Mouse (Mus musculus): ENCODE data around the gene Agbl4. TPM values are rescaled to one million over a fixed set of nuclear protein-coding genes. Genes with fewer than 3 reads are reported as not detected.

Gene Agbl4
- polyA plus RNA-seq, 2 experiments from 2014 or later, result not detected

DNA sequence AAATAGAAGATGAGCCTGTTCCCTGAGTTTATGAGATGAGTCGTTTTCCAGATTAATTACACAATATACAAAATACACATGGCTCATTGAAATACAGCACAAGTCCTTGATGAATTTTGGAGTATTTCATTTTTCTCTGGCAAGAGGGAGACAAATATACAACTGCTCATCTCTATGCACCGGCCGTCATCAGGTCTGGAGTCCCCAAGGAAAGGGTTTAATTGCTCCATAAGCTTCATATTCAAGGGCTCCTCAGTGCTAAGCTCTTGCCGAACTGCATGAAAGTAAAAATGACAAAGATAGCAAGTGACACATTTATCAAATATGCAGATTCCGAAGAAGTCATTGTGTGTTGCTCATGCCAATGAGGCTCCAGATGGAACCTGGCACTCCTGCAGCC is 1284.5 kb downstream of the Agbl4 start:
- ATAC-seq, result no peak

DNA sequence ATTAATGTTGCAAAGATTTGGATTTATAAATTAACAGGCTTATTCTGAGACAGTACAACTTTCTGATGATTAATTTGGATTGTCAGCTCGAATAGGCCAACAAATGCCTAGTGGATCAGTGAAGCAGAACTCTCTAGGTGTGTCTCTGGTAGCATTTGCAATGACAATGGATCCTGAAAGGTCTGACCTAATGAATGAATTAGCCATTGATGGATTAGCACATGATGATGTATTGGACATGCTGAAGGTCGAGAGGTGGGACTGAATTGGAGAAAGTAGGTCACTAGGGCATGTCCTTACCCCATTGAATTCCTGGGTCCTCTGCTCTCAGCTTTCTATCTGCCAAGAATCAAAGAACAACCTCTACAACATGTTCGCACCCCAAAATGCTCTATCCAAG is 1285.3 kb downstream of the Agbl4 start:
- no peak for ATAC-seq

DNA sequence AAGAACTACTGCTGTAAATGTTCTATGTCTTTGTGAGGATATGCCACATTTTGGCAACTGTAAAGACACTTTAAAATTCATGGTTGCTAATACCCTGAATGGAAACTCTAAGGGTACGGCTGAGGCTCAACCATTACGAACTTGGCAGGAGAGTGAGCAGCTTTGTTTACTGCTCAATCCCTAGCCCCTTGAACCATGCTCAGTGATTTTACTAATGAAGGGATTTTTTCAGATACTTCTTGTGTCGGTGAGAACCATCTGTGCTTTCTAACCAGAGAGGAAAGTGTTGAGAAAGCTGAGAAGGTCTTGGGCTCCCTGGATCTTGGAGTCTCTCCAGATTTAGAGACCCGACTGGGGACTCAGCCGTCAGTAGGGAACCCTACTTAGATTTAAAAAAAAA is 1286.4 kb downstream of the Agbl4 start:
- no peak for ATAC-seq

DNA sequence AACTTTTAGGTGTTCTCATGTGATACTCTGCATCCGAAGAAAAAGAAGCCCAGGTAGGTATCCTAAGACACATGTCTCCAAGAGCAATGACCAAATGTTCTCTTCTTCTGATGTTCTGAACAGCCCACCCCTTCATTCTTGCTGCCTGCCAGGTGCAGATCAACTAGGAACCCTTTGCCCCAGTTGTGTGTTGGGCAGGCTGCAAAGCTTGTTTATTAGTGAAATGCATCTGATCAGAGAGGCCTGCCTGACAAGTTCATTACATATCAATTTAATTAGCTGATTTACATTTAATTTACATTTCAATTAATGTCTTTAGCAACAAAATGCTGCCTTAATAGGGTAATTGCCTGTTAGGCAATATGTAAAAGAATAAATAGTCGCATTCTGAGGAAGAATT is 1288.5 kb downstream of the Agbl4 start:
- ATAC-seq, result no peak

DNA sequence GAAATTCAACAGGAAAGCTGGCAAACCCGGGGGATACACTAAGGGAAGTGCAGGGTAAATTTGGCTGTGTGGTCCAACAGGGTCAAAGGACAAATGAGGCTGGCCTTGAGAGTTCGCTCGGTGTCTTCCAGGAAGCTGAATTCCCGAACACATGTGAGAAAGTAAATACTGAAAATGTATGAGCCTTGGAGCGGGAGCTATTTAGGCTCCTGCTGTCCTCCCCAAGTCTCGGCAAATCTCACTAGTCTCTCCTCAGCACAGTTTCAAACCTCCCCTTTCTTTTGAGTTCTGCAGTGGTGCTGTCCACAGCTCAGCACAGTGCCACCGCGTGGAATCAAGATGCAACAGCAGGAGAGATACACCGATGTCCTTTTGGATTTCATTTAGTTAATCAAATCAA is 1289.5 kb downstream of the Agbl4 start:
- peak; percentile 91 for ATAC-seq

DNA sequence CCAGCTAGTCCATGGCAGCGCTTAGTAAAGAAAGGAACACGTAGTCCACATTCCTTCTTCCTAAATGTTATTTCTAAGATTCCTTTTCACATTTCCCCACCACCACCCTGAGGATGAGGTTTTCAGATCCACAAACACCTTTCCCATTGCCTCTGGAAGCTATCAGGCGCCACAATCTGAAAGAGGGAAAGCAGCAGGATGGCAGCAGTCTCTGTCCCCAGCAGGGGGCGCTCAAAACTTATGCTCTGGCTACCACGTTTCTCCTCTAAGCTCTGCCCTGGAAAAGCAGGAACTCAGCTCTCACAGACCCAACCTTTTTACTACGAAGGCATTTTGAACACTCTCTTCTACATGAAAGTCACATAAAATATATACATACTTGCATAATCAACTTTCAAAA is 1290.2 kb downstream of the Agbl4 start:
- peak; percentile 69 for ATAC-seq

DNA sequence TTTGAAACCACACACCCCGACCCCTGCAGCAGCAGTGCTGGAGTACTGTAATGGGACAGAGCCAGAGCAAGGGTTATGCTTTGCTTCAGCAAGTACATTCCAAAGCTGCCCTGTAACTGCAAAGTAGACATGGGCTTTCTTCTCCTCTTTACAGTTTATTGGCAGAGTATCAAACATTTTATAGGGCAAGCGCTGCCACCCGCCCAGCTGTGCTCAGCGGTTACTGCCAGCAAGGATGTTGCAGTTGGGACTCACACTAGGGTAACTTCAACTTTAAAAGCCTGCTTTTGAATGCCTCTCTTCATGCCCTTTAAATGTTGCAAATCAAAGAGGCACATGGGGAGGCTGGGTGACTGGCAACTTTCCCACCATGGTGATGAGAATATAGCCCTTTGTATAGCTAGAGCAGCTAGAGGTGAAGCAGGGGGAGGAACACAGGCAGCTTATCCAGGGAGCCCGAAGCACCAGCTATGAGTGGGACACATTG is 1293.6 kb downstream of the Agbl4 start:
- ATAC-seq, result no peak

DNA sequence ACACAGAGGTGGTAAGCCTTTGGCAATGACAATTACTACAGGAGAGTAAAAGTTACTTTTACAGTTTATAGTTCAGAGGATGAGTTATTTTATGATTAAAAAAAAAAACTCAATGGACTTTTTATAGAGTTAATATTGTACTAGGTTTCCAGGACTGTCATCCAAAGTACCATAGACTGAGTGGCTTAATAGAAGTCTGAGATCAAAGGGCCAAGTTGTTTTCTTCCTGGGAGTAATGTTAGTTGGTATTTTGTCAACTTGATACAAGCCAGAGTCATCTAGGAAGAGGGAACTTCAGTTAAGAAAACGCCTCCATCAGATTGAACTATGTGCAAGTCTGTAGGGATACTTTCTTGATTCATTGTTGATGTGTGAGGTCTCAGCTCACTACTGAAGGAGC is 1303.9 kb downstream of the Agbl4 start:
- no peak for ATAC-seq

DNA sequence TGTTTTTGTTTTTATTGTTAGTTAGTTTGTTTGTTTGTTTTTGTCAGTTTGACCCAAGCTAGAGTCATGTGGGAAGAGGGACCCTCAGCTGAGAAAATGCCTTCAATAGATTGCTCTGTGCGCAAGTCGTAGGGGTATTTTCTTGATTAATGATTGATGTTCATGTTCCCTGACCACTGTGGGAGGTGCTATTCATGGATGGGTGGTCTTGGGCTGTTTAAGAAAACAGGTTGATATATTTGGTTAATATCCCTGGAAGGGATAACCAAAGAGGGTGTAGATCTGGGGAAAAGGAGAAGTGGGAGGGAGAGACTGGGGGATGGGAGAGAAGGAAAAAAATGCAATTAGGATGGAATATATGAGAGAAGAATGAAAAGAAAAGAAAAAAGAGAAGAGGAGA is 1306.7 kb downstream of the Agbl4 start:
- ATAC-seq, result no peak

DNA sequence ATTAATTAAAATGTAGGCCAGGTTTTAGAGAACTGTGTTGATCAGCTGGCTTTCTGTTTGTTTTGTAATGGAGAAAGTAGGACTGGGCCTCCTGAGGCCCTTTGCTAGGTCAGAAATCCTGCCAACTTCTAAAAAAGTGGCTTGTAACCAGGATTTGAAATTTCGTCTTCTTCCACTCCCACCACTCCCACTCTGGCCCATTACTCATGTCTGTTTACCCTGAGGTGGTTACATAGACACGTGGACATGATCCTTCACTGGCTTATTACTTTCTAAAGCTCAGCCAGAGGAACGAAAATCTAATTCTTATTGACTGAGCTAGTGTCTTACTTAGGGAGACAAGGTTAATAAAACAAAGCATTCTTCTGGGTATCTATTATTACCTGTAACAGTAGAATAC is 1307.5 kb downstream of the Agbl4 start:
- no peak for ATAC-seq

Other genes with a start within 250 kb of the Agbl4 start
- gene Elavl4, start 45.8 kb upstream of the Agbl4 start, polyA plus RNA-seq (2017; shearing (Covaris generic)), result under 1 TPM in 1 of 2 experiments, not detected in 1; 0.44 TPM

Measured in activated CD4-positive, CD25-positive, alpha-beta regulatory T cell, adult 4 months (primary cell).